In the genomic region with DNA sequence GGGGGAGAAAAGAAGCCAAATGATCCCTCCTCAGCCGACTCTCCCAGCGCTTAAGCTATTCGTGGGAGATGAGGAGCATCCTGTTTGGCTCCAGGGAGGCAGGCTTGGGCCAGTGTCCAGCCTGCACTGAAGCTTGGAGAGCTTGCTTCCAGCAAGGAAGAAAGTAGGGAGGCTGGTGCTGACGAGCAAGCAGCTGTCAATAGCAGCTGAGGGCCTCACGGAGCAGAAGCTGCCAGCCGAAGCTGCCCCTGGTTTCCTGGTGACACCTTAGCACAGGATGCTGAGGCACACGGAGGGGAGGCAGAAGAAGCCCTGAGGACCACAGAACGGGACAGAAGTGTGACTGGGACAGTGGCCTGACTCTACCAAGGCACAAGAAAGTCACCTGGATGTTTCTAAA, we compare ENCODE assay signal across 13 mouse cellular contexts. TPM values are rescaled to one million over a fixed set of nuclear protein-coding genes. Genes with fewer than 3 reads are reported as not detected.
DNase-seq lines count a peak whose midpoint lies in the region; ATAC-seq and TF ChIP-seq lines count a peak whose summit lies in the region.
"Had no signal": no experiment of that assay in that cellular context is flagged by ENCODE, and none has a peak within 500 bp of the region (broad histone marks: within the 10 kb centered on the region; RNA-seq: fewer than 3 reads in every experiment).

No protein-coding gene starts in this region.

- H3K9me3 ChIP-seq in limb, embryonic 12.5 days, result no peaks in the 10 kb centered on the region
- H3K9me3 ChIP-seq in limb, embryonic 10.5 days (replicated peaks), result no peaks in the 10 kb centered on the region
- H3K9me3 ChIP-seq: midbrain, embryonic 13.5 days had no signal

- intact Hi-C loops in heart, adult 2 months (cut with DNase I), result no loop called here
- intact Hi-C loops in gastrocnemius, adult 2 months (cut with DNase I), result no loop called here

- TF ChIP-seq POLR2A in heart, adult 2 months (IDR thresholded peaks at IDR 0.05; ENCODE audit: insufficient read depth, low read depth, low read length), result no peak
- no peak for TF ChIP-seq POLR2A in myocyte (IDR thresholded peaks at IDR 0.05; ENCODE audit: insufficient read length, low read depth)

- H3K4me2 ChIP-seq in limb, embryonic 12.5 days, result 0 out of 2 replicates have a peak overlapping the region, but pooled peaks have one; percentile 15
- no peak overlapping the region for H3K4me2 ChIP-seq in myocyte (ENCODE audit: low read depth)
- H3K4me2 ChIP-seq: midbrain, embryonic 13.5 days had no signal

- H3K9ac ChIP-seq in heart, adult 2 months (ENCODE audit: low read depth, low read length), result 0 out of 2 replicates have a peak overlapping the region, but pooled peaks have one; percentile 36
- no peak overlapping the region for H3K9ac ChIP-seq in limb, embryonic 12.5 days (replicated peaks)
- H3K9ac ChIP-seq: forebrain, postnatal 0 days; midbrain, embryonic 13.5 days had no signal

- peak; percentile 36 to 37 for DNase-seq in heart, adult 2 months
- DNase-seq in heart, adult 8-10 months (ENCODE audit: low spot score), result no peak
- DNase-seq in limb, embryonic 10.5 days (ENCODE audit: low spot score), result no peak
- DNase-seq in gastrocnemius, adult 2 months, result peak; percentile 71
- no peak for DNase-seq in layer of hippocampus, adult 2 months (ENCODE audit: low spot score in 2 of 2)
- DNase-seq: B cell, adult 2 months; forebrain, postnatal 0 days; spleen, adult 18-20 months; thymus, adult 18-20 months had no signal

- no peaks in the 10 kb centered on the region for H3K27me3 ChIP-seq in heart, adult 2 months (ENCODE audit: control insufficient read depth, insufficient read depth, low read length)
- no peaks in the 10 kb centered on the region for H3K27me3 ChIP-seq in limb, embryonic 12.5 days
- H3K27me3 ChIP-seq in limb, embryonic 10.5 days (ENCODE audit: low read depth, poor library complexity, severe bottlenecking), result no peaks in the 10 kb centered on the region
- no peaks in the 10 kb centered on the region for H3K27me3 ChIP-seq in myocyte (ENCODE audit: control insufficient read depth, insufficient read depth, insufficient read length)
- H3K27me3 ChIP-seq: midbrain, embryonic 13.5 days had no signal

- H3K79me2 ChIP-seq in heart, adult 2 months (replicated peaks; ENCODE audit: control insufficient read depth, insufficient read depth, low read length), result no peaks in the 10 kb centered on the region
- H3K79me2 ChIP-seq in myocyte (ENCODE audit: control insufficient read depth, insufficient read depth), result no peaks in the 10 kb centered on the region

- H3K36me3 ChIP-seq in heart, adult 2 months (ENCODE audit: control insufficient read depth, insufficient read depth, low read length), result no peaks in the 10 kb centered on the region
- no peaks in the 10 kb centered on the region for H3K36me3 ChIP-seq in limb, embryonic 12.5 days
- no peaks in the 10 kb centered on the region for H3K36me3 ChIP-seq in limb, embryonic 10.5 days
- no peaks in the 10 kb centered on the region for H3K36me3 ChIP-seq in myocyte (ENCODE audit: control insufficient read depth, insufficient read depth)
- H3K36me3 ChIP-seq: midbrain, embryonic 13.5 days had no signal

- peaks cover 1% of the 10 kb centered on the region; the same call in 1 of the 2 replicates for H3K4me1 ChIP-seq in heart, adult 2 months (ENCODE audit: control insufficient read depth, insufficient read depth, low read length)
- peaks cover 9% of the 10 kb centered on the region for H3K4me1 ChIP-seq in limb, embryonic 12.5 days (replicated peaks)
- peaks cover 13% of the 10 kb centered on the region for H3K4me1 ChIP-seq in limb, embryonic 10.5 days
- H3K4me1 ChIP-seq: midbrain, embryonic 13.5 days had no signal

- TF ChIP-seq CTCF in heart, adult 2 months (IDR thresholded peaks at IDR 0.05), result no peak
- TF ChIP-seq CTCF in gastrocnemius, adult 2 months (IDR thresholded peaks at IDR 0.05), result no peak
- no peak for TF ChIP-seq CTCF in layer of hippocampus, adult 2 months (conservative IDR thresholded peaks at IDR 0.05)

- H3K27ac ChIP-seq in heart, adult 2 months, result no peak overlapping the region
- H3K27ac ChIP-seq in limb, embryonic 12.5 days, result no peak overlapping the region
- H3K27ac ChIP-seq in limb, embryonic 10.5 days, result no peak overlapping the region
- no peak overlapping the region for H3K27ac ChIP-seq in gastrocnemius, adult 2 months
- H3K27ac ChIP-seq in layer of hippocampus, adult 2 months, result no peak overlapping the region
- H3K27ac ChIP-seq: midbrain, embryonic 13.5 days had no signal

- ATAC-seq in limb, embryonic 12.5 days (ENCODE audit: insufficient number of reproducible peaks, insufficient read depth, low FRiP score, low TSS enrichment, low read depth), result no peak
- ATAC-seq in granulocyte monocyte progenitor cell, adult 5-6 weeks (replicated peaks; ENCODE audit: poor library complexity, severe bottlenecking), result no peak
- ATAC-seq: forebrain, postnatal 0 days; midbrain, embryonic 13.5 days had no signal

- no peak overlapping the region for H3K4me3 ChIP-seq in heart, adult 2 months
- no peak overlapping the region for H3K4me3 ChIP-seq in limb, embryonic 12.5 days (replicated peaks)
- no peak overlapping the region for H3K4me3 ChIP-seq in limb, embryonic 10.5 days
- no peak overlapping the region for H3K4me3 ChIP-seq in gastrocnemius, adult 2 months
- H3K4me3 ChIP-seq in myocyte, result no peak overlapping the region
- no peak overlapping the region for H3K4me3 ChIP-seq in layer of hippocampus, adult 2 months
- H3K4me3 ChIP-seq: midbrain, embryonic 13.5 days had no signal

- TF ChIP-seq EP300 in heart, adult 2 months (IDR thresholded peaks at IDR 0.05; ENCODE audit: insufficient read depth, low read depth, low read length), result no peak

- 12% methylated on average over 8 of the region's 8 CpGs for WGBS in heart, adult 2 months
- WGBS in limb, embryonic 12.5 days, result 21% methylated on average over 8 of the region's 8 CpGs
- 43% methylated on average over 7 of the region's 8 CpGs for WGBS in limb, embryonic 10.5 days

- no peak overlapping the region for H3ac ChIP-seq in myocyte (ENCODE audit: control insufficient read depth, insufficient read length)

TF ChIP-seq in myocyte, 11 proteins besides CTCF, POLR2A, EP300 and RAD21:
- TF ChIP-seq MYOD1 (IDR thresholded peaks at IDR 0.05; ENCODE audit: control insufficient read depth in 1 of 3, insufficient read length in 2 of 3, low read depth in 2 of 3) (peak in 2 of 3 experiments; percentile 46 to 54), MYOG (IDR thresholded peaks at IDR 0.05; ENCODE audit: control insufficient read depth in 1 of 3, insufficient read depth in 1 of 3, insufficient read length in 2 of 3, low read depth in 2 of 3) (peak in 2 of 3 experiments; percentile 58 to 64), POLR2AphosphoS2 (IDR thresholded peaks at IDR 0.05; ENCODE audit: insufficient read length, low read depth) (no peak), TCF3 (IDR thresholded peaks at IDR 0.05; ENCODE audit: insufficient read length, low read depth) (no peak), SRF (IDR thresholded peaks at IDR 0.05; ENCODE audit: control insufficient read depth, insufficient read length, low read depth) (no peak)

RNA-seq across cellular contexts. Expression of a gene that starts 24.0 kb away (rescaled TPM):
- 10 to 100 TPM; 28.5 to 38.6 TPM for total RNA-seq in heart, adult 2 months (2021)
- polyA plus RNA-seq in heart, adult 2 months (2012; rRNA removed), result 10.1 and 24.0 TPM in 2 replicates
- 10 to 100 TPM; 26.5 to 40.1 (median 28.9) TPM for total RNA-seq in heart, adult 8-10 months (2022)
- 15.2 and 15.3 TPM in 2 replicates for polyA plus RNA-seq in limb, embryonic 12.5 days (2016; fragmentation: Nextera tagmentation; extraction: Ambion mirVana)
- 16.4 and 17.6 TPM in 2 replicates for polyA plus RNA-seq in limb, embryonic 10.5 days (2016; fragmentation: Nextera tagmentation; extraction: Ambion mirVana)
- 10 to 100 TPM; 17.5 to 24.2 TPM for total RNA-seq in gastrocnemius, adult 2 months (2021)
- 8.8 TPM for polyA plus RNA-seq in myocyte (2012; fragmentation: generic; extraction: Trizol)
- 10 to 100 TPM; 34.4 to 35.9 TPM for total RNA-seq in layer of hippocampus, adult 2 months (2021)
- 32.6 and 53.3 TPM in 2 replicates for total RNA-seq in granulocyte monocyte progenitor cell, adult 5-6 weeks (2014; fragmentation: Nextera tagmentation)
- 38.8 and 72.7 TPM in 2 replicates for total RNA-seq in granulocyte monocyte progenitor cell, adult 5-6 weeks (2017)

Comparison
In these comparisons a context has a peak if more than half of its experiments do, and no peak if none do; other contexts are left out.
1. DNase-seq: peak in heart, adult 2 months (2 of 2) and gastrocnemius, adult 2 months (single experiment); none in heart, adult 8-10 months (single experiment), limb, embryonic 10.5 days (single experiment) and layer of hippocampus, adult 2 months (0 of 2).